Mouse (Mus musculus) cerebellum, adult 11 months (tissue): ENCODE measurements at regions not wholly inside any gene's neighbourhood (a gene's known extent, or its start where the extent isn't known, plus 50 kb on each side); places are given as distances from the start of the nearest gene placed in this dataset.
"Not testable (repeated sequence)": the region's sequence is repeated elsewhere in the genome, so short reads cannot be mapped to it uniquely, and the experiment has no call there.

Experiments used
- DNase-seq: peaks from one replicate; pipeline ENCODE4 v3.0.0; 2022

DNA sequence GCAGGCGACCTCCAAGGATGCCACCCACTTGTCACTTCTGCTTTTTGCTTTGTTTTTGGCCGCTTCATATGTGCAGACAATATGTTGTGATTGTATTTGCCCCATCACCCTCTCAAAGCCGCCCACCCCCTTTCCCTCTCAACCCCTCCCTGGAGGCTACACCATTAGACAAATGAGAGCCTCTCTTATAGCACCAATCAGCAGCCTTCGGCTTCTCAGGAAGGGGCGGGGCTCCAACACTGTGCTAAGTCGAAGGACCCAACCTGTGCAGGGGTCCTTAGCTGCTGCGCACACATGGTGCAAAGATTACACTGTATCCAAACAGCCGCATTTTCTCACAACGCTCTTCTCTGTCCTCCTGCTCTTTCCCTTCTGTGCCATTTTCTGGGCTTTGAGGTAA, 305.1 kb upstream of the 3110018I06Rik start:
- DNase-seq, result no peak

DNA sequence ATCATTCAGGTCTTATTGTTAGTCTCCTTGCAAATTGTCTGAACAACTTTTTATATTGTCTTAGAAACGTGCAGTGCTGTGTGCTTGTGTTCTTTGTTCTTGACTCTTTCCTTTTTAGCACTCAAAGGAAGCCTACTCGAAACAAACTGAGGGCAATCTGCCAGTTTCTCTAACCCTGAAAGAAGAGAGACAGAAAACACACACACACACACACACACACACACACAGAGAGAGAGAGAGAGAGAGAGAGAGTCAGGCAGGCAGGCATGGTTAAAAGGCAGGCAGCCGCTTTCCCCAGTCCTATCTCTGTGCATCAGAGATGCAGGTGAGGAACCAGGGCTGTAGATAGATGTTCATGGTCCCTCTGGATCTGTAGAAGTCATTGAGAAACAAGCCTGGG, 304.0 kb upstream of the 3110018I06Rik start:
- no peak for DNase-seq

DNA sequence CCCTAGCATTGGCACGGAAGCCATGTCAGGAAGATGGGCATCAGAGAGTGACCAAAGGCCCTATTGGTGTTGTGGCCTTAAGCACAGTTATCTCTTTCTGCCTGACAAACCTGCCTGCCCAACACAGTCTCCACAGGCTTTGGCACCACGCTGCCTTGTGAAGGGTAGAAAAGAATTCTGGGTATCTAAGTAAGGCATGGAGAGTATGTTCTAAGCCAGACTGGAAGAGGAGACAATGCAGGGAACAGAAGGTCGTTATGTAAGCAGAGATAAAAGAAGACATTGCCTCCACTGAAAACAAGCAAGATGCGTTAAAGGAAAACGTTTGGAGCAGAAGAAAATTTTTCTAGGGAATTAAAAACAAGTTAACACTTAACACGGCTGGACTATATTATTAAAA, 302.1 kb upstream of the 3110018I06Rik start:
- DNase-seq, result no peak

DNA sequence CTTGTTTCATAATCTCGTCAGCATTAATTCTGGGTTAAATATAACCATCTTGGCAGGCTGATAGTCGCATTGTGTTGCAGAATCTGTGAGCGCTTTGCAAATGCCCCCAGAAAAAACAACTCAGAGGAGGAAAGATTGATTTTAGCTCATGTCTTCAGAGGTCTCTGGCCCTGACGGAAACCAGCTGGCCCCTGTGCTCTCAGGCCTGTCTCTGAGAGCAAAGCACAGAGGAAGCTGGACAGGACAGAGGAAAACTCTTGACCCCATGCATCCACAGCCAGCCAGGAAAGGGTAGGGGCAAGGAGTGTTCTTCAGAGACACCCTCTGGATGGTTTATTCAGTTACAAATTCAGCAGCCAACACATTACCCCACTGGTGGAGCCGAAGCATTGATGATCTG, 300.4 kb upstream of the 3110018I06Rik start:
- DNase-seq, result no peak

DNA sequence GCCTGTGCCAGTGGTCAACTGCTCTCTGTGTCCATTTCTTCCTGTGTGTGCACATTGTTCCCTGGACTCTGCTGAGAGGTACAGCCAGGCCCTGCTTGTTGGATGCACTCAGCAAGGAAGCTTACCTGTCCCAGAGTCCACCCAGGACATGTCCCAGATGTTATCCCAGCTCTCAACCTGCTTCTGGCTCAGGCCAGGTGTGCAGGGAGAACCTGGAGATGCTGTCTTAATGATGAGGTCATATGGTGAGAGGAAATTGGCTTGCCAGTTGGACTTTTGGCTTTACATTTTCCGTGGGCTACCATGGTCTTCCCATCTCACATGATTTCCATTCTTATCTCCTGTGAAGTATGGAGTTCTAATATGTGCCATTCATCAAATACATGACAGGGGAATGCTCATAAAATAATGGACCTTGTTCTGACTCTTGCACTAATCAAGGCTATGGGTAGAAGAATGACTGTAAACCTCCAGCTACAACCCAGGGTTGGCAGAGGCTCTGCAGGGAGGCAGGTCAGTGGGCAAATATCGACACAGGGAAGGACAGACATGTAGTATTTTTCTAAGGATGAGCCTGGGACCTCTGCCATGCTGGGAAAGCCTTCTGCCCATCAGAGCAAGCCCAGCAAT, 289.9 kb upstream of the 3110018I06Rik start:
- DNase-seq, result no peak

DNA sequence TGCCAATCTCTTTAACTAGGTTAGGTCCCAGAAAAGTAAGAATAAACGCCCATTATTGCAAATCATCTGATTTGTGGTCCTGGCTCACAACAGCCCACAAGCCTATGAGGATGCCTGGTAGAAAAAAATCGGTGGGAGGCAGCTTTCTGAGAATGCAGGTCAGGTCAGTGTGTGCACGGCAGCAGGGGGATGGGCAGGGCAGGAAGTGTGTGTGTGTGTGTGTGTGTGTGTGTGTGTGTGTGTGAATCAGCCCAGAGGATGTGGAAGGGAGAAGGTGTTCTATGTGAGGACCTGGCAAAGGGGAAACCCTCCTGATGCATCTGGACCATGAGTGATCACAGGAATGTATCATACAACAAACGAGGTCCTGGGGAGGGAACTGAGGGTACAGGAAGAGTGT, 287.5 kb upstream of the 3110018I06Rik start:
- no peak for DNase-seq

DNA sequence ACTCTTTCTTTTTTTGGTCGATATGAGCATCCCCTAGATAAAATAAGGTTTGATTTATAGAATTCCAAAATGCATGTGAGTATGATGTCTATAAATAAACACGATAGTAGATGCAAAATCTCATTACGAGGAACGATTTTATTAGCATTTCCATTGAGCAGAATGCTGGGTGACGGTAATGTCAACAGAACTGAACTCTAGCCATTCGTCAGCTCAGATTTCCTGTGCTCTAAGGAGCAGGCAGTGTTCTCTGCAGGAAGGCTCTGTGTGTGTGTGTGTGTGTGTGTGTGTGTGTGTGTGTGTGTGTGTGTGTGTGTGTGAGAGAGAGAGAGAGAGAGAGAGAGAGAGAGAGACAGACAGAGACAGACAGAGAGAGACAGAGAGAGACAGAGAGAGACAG, 279.6 kb upstream of the 3110018I06Rik start:
- not testable (repeated sequence) for DNase-seq

DNA sequence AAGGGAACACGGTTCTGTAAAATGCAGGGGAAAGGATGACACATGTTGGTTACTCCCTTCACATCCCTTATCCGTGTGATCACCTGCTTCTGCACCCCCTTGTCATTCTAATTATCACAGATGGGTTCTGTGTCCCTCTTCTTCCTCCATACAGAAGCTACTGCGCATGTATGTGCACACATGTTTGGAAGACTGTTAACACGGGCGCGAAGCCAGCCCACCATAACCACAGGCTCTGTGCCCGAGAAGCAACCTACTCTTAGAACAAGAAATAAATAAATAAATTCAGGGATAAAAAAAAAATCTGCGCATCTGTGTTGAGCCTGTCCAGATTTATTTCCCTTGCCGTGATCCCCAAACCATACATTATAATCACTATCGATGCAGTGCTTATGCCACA, 275.6 kb upstream of the 3110018I06Rik start:
- DNase-seq, result no peak

DNA sequence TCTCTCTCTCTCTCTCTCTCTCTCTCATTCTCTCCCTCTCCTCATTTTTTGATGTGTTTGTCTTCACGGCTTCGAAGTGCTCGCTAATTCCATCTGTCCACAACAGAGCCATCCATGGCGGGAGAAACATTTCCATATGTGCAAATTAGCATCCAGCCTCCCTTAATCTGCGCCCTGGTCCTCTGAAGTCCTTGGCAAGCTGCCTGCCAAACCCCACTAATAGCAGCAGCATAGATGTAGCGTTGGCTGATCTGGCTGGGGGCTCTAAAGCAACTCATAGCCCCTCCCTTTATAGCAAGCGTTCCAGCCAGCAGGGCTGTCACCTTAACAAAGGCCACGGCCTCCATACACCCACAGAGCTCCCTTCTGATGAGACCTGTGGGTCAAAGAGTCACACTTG, 272.3 kb upstream of the 3110018I06Rik start:
- DNase-seq, result no peak

DNA sequence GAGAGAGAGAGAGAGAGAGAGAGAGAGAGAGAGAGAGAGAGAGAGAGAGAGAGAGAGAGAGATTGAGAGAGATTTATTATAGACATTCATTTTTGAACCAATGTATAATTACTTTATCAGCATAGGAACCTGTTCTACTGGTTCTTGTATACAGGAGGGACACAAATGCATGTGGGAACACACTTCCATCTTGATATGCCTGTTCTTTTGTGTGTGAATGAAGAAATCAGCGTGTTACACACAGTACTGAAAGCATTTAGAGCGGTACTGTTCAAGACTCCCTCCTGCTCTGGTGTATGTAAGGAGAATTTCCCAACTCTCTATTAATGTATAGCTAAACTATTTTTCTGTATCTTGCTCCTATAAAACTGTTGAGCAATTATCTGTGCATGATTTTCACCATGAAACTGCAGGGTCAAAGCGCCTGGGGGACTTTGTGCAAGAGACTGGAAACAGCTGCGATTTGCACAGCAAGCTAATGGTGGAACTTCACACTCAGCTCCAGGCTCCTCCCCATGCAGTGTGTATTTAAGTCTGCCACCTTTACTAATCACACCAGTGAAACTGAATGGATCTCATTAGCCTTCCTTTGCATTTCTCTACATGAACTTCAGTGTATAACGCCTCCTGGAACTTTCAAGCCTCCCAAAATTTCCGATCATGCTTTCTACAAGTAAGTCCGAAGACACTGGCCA, 267.0 kb upstream of the 3110018I06Rik start:
- no peak for DNase-seq

DNA sequence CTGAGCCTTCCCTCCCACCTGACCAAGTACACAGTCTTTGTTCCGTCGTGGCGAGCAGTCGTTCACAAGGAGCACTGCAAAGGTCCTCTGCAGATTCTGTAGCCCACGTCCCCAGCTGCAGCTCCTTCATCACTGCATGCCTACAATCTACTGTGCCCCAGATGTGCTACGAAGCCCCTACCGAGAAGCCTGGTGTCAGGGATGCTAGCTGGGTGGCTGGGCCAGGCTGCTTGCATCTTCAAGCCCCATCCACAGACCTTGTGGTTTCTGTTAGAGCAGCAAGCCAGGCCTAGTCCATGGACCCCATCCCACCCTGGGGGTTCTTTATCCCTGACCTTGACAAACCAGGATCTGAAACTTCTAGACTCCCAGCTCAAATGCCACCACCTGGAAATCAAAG, 266.3 kb upstream of the 3110018I06Rik start:
- DNase-seq, result no peak

DNA sequence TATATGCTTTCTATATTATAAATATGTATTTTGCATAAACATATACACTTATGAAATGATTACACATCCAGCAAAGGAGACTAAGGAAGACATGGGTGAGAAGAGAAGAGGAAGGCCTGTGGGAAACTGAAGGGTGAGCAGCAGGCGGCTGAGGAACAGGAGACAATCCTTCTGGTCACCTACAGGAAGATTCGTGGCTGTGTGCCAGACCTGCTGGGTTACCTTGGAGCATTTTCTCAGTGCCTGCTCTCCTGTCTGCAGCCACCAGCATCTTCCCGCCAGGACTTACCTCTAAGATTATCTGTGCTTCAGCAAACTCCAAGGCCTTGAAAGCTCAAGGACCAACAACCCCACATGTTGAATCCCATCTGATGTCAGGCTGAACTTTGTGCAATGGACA, 258.3 kb upstream of the 3110018I06Rik start:
- peak; percentile 4 for DNase-seq

DNA sequence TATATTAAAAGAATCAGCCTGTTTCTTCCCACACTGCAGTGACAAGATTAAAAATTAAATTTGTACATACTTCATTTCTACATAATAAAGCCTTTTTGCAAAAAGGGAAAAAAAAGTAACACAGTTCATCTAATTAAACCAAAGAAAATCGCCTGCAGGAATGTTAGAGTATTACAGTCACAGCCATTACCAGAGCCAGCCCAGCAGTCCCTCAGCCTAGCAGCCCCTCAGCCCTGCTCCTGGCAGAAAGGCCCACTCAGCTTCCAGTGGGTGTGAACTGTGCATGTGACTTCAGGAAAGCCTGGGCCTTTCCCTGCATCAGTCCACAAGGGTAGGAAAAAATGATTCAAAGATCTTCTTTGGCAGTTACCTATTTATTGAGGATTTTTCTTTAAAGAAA, 256.8 kb upstream of the 3110018I06Rik start:
- DNase-seq, result no peak

DNA sequence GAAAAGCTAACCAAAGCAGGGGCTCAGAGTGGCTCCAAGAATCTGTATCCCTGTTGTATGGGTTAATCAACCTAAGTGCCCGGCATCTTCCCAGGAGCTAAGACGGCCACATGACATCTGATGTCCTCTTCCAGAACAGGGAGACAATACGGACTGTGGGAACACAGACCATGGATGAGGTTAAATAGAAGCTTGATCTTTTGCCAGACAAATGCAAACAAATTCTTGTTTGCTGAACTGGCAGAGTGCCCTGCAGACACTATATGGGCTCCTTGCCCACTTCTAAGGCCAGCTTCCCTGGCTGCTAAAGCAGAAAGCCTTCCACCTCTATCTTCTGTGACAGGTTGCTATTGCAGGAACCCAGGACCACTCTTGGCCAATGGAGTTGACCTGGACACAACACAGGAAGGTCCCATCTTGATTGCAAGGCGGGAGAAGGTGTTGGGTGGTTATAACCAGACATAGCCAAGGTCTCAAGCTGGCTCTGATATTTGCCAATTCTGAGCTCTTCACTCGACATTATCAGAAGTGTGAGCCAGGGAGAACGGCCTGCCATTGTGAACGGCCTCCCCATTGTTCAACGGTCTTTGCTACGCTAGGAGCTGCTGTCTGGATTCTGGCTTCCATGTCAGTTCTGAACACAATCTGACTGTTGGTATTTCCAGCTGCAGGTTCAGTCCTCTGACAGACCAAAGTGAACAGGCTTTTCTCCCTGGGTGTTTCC, 237.5 kb upstream of the 3110018I06Rik start:
- DNase-seq, result no peak

DNA sequence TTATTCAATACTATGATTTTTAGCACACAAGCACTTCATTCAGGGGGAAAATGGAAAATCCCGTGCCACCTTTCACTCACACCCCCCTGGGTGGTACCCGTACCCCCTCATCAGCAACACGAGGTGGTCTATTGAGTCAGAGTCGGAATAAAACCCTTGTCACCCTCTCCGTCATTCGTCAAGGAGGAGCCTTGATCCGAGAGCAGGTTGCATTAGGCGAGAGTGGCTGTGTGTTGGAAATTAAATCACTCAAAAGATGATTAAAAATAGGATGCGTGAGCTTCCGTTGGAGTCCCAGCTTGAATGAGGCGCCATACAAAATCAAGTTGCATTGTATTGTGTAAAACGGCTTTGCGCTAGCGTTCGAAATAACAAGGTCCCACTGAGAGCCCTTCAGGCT, 236.5 kb upstream of the 3110018I06Rik start:
- no peak for DNase-seq

DNA sequence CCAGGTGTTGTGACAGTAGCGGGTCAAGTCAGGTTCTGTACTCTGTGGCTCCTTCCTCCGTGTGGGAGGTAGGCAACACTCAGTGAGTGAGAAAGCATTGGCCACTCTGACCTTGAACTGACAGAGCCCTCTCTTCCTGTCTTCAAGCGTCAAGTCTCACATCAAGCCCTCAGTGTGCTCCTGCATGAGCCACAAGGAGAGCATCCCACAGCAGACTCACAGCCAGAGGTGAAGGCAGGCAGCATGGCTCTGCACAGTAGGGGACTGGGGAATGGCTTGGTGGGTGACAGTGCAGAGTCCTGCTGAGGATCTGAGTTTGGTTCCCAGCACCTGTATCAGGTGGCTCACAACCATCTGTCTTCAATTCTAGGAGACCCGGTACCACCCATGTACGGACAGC, 226.4 kb upstream of the 3110018I06Rik start:
- no peak for DNase-seq

DNA sequence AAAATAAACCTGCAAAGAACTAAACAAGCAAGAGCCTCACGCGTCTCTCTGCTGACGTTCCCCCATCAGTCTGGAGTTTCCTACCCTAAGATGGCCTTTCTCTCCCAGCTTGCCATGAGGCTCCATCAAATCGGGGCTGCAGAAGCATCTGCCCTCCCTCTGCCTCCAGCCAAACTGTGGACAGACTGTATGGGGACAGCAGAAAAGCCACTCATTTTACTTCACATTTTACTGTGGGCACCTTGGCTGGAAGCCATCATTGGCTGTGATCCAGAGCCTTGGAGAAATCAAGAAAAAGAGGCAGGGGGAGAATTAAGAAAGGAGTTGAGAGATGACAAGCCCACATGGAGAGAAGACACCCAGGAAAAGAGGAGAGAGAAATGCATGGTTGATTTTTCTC, 225.9 kb upstream of the 3110018I06Rik start:
- no peak for DNase-seq

DNA sequence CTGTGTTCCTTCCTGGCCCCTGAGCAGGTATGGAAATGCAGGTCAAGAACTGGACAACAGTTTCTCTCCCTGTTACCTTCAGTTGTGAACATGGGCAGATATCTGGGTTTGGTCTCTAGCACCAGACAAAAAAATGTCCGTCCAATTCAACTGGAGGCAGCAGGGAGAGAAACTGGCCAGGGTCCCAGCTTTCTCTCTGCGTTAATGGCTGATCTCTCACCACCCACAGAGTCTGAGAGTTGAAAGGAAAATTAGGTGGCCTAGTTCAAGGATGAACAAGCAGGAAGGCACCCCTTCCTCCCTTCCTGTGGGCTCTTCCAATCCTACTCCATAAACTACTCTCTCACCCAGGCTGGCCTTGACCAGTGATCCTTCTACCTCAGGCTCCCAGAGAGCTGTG, 221.7 kb upstream of the 3110018I06Rik start:
- no peak for DNase-seq

DNA sequence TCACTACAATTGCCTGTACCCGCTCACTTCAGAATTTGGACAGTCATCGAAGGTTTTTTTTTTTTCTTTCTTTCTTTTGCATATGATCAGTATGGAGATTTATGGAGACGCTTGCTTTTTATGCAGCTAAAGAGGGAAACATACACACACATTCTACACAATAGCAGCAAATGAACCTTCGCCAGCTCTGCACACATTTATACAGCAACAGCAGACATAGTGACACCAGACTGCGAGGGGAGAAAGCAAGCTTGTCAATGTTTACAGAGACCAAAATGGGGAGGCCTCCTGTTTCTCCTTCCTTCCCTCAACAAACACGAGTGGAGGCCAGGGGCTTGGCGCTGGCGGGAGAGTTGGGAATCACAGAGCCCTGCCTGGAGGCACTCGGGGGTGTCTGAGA, 202.8 kb upstream of the 3110018I06Rik start:
- DNase-seq, result no peak

DNA sequence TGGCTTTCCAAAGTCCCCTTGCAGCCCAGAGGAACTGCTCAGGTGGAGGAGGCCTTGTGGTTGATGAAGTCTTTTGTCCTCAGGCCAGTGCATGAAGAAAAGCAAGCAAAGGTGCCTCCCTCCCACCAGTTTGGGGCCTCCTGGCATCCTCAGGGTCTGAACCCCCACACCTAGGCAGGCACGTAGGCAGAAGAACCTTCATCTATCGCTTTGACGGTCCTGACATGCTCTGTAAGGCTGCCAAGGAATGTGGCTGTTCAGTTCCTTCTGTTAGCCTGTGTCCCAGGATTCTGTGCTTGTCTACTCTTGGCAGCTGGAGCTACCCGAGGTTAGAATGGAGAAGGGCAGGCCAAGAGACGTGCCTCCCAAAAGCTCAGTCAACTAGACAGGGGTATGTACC, 197.1 kb upstream of the 3110018I06Rik start:
- DNase-seq, result no peak

DNA sequence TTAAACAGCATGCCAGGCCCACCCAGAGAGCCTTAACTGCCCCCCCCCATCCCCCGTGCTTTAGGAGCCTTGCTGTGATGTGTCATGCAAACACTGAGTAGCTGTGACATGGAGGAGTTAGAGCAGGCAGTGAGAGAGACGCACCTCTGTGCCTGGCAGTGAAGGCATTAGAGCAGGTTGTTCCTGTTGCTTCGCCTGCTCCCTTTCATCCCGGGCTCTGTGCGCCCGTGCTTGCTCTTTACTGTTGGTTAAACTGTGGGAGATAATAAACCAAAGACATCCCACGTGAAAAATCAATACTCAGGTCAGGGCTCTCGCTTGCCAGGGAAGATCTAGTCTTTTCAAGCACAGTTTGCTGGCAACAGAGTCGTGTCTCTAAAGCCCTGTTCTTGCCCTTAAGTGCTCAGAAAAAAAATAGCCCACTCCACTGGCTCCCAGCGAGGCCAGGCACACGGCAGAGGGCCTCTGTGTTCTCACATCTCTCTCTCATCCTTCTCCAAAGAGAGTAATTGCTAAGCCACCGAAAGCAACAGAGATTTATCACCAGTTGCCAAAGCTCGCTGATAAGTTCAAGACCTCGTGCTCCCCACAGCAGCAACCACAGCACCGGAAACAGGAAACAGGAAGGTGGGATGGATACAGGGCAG, 181.2 kb upstream of the 3110018I06Rik start:
- no peak for DNase-seq

DNA sequence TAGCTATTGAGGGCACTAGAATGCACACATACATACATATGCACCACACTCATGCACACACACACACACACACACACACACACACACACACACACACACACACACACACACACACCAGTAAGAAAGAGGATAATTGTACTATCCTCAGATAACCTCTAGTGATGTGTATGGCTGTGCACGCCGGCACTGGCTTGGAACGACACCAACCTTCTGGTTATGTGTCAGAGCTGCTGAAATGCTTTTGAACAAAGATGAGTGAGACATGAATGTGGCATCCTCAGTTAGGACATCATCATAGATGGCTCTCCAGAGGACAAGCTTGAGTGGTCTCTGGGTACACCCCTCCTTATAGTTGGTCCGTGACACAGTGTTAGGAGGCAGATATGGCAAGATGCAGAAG, 173.0 kb upstream of the 3110018I06Rik start:
- DNase-seq, result no peak

DNA sequence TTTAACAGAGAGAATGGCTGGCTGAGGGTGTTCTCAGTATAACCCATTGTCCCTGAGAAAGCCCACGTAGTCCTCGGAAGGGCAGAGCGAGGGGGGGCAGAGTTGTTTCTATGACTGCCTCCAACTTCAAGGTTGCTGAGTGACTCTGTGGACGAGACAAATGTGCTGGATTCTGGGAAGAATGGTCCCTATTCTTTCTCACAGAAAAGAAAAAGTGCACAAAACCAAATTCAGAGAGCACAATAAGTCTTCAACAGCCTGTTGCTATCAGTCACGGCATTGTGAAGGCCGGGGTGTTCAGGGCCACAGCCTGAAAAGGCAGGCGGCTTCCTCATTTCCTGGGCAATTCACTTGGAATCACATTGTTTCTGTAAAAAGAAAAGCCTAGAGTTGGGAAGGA, 165.6 kb upstream of the 3110018I06Rik start:
- no peak for DNase-seq

DNA sequence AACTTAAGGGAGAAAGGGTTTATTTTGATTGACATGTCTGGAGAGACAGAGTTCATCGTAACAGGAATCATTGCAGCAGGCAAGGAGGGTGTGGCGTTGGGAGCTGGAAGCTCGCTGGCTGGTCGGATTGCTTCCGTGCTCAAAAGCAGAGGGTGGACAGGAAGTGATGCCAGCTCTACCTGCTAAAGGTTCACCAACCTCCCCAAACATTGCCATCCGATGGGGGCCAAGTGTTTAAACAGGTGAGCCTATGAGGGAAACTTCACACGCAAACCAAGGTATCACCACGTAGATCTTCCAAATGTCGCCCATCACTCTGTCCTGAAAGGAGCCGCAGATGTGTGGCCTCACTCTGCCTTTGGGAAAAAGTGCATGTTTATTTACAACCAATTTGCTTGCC, 162.3 kb upstream of the 3110018I06Rik start:
- DNase-seq, result no peak
